Mouse (Mus musculus): ENCODE data around the gene Sbds. TPM values are rescaled to one million over a fixed set of nuclear protein-coding genes. Genes with fewer than 3 reads are reported as not detected.

Sbds gene
- polyA plus RNA-seq, 1 experiment from 2014 or later: 61.7 TPM

DNA sequence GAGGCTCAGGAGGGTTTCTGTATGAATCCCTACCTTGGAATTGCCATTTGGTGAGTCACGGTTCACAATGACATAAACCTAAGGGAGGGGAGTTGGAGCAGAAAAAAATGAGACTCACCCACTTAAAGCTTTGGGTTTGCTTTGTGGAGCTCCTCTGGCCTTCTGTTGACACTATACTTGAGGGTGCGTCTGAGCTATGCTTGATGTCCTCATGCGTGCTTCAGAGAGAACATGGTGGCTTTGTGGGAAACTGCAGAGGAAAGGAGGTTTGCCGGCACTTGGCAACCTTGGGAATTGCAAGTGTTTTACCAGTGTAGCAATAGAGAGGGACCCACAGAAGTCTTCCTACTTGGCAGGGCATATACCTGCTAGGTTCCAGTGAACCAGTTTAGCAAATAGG, 48.0 kb downstream of the Sbds start:
- peaks cover 83% of the 10 kb centered on the region for H3K36me3 ChIP-seq

DNA sequence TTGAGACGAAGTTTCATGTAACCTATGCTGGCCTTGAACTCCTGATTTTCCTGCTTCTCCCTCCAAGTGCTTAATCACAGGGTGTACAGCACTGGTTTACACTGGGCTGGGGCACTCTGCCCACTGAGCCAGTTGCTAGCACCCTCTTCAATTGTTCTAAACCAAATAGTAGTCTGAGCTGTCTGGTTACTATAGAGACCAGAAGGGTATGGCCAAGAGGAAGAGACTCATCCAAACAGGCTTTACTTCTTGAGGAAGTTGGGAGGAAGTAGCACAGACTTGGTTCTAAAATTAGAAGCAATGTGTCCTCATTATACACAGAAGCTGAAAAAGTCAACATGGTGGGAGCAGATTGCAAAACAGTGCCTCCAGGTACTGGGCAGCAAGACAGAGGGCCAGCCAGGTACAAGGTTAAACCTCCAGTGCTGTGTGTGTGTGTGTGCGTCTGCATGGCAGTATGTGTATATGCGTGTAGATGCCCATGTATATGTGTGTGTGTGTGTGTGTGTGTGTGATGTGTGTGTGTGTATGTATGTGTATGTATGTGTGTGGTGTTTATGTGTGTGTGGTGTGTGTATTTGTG, 49.8 kb downstream of the Sbds start:
- H3K4me1 ChIP-seq: no peaks in the 10 kb centered on the region
- no peak overlapping the region for H3K27ac ChIP-seq
- no peaks in the 10 kb centered on the region for H3K9me3 ChIP-seq (replicated peaks)
- peaks cover 81% of the 10 kb centered on the region for H3K36me3 ChIP-seq
- 92% methylated on average over 3 of the region's 3 CpGs for WGBS
- H3K4me3 ChIP-seq: no peak overlapping the region
- H3K27me3 ChIP-seq (ENCODE audit: low read depth, poor library complexity, severe bottlenecking): no peaks in the 10 kb centered on the region
- DNase-seq (ENCODE audit: low spot score): no peak

More for the DNA sequence above, 48.0 kb downstream of the Sbds start:
- Histone ChIP-seq H3K9me3 (replicated peaks) (no peaks in the 10 kb centered on the region), H3K4me3 (no peak overlapping the region), H3K4me1 (no peaks in the 10 kb centered on the region), H3K27me3 (ENCODE audit: low read depth, poor library complexity, severe bottlenecking) (no peaks in the 10 kb centered on the region), H3K27ac (no peak overlapping the region)
- DNase-seq (ENCODE audit: low spot score): no peak
- WGBS: 91% methylated on average over 4 of the region's 4 CpGs

DNA sequence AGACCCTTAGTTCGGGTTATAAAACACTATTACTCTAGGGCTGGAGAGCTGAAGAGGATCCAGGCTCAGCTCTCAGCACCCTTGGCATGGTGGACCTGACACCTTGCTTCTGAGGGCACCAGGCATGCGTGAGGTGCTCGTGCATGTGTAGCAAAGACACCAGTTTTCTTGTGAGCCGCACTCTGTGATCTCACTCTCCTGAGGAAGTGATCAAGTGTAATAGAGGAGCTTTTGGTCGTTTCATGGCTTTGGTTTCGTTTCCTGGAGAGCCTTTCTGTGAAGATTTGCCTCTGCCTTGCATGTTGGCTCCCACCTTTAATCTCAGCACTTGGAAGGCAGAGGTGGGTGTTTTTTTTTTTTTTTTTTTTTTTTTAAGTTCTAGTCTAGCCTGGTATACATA, 50.8 kb downstream of the Sbds start:
- Histone ChIP-seq H3K4me3 (no peak overlapping the region), H3K4me1 (no peaks in the 10 kb centered on the region), H3K27ac (no peak overlapping the region), H3K27me3 (ENCODE audit: low read depth, poor library complexity, severe bottlenecking) (no peaks in the 10 kb centered on the region), H3K36me3 (peaks cover 81% of the 10 kb centered on the region), H3K9me3 (replicated peaks) (no peaks in the 10 kb centered on the region)
- WGBS: 85% methylated on average over 6 of the region's 6 CpGs
- no peak for DNase-seq (ENCODE audit: low spot score)

DNA sequence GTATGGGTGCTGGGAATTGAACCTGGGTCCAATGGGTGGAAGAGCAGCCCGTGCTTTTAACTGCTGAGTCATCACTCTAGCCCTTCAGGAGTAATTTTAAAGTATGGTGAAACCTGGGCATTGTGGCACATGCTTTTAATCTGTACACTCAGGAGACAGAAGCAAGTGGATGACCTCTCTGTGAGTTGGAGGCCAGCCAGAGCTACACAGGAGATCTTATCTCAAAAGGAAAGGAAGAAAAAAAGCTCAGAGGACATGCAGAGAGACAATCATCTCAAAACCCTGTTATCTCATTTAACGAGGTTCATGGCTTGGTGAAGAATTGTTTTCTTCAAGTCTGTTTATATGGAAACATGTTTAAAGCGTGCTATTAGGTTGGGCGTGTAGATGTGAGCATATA, 51.4 kb downstream of the Sbds start:
- H3K4me1 ChIP-seq: no peaks in the 10 kb centered on the region
- no peak overlapping the region for H3K27ac ChIP-seq
- no peak overlapping the region for H3K4me3 ChIP-seq
- H3K27me3 ChIP-seq (ENCODE audit: low read depth, poor library complexity, severe bottlenecking): no peaks in the 10 kb centered on the region
- H3K36me3 ChIP-seq: peaks cover 81% of the 10 kb centered on the region
- DNase-seq (ENCODE audit: low spot score): no peak
- WGBS: 87% methylated on average over 4 of the region's 4 CpGs
- H3K9me3 ChIP-seq (replicated peaks): no peaks in the 10 kb centered on the region

DNA sequence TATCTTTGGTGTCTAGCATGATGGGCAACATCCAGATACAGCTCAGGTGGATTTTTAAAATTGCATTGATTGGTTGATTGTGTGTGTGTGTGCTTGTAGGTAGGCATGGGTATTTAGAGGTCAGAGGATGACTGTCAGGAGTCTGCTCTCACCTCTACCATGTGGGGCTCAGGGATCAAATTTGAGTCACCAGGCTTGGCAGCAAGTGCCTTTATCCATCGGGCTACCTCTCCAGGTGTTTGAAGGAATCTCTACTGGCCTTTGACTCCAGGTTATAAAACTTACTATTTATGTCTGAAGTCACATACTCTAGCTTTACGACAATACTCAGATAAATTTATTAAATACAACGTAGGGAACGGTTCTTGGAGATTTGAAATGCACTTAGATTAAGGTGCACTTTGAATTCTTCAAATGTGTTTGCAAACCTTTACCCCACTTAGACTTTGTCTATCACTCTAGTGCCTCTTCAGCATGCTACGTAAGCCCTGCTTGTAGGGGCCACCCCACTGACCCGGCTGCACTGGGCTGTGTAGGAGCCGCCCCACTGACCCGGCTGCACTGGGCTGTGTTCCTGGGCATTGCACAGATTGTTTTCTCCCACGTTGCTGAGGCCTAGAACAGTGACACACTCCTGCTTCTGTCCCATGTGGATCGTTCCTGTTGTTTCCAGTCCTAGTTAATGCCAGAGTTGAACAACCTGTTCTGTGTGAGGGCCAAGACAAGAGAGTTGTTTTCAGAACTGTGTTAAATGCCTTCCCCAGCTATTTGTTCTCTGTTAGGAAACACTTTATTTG, 54.9 kb downstream of the Sbds start:
- peaks cover 71% of the 10 kb centered on the region for H3K36me3 ChIP-seq
- WGBS: 92% methylated on average over 10 of the region's 10 CpGs
- no peaks in the 10 kb centered on the region for H3K9me3 ChIP-seq (replicated peaks)
- DNase-seq (ENCODE audit: low spot score): no peak
- no peaks in the 10 kb centered on the region for H3K27me3 ChIP-seq (ENCODE audit: low read depth, poor library complexity, severe bottlenecking)
- no peaks in the 10 kb centered on the region for H3K4me1 ChIP-seq
- no peak overlapping the region for H3K4me3 ChIP-seq
- H3K27ac ChIP-seq: no peak overlapping the region

DNA sequence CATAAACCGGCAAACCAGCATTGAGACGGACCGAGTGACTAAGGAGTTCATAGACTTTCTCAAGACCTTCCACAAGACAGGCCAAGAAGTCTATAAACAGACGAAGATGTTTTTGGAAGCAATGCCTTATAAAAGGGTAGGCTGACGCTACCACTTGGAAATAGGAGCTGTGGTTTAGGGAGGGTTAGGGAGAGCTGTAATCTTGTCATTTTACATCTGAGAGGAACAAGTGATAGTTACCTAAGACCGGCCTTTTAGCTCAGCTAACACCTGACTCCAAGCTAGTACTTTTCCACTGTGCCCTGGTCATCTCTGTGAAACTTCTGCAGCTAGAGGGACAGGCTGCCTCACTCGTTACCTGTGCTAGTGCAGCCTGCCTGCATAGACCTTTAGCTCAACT, 57.3 kb downstream of the Sbds start:
- peaks cover 76% of the 10 kb centered on the region for H3K36me3 ChIP-seq
- no peaks in the 10 kb centered on the region for H3K9me3 ChIP-seq (replicated peaks)
- WGBS: 93% methylated on average over 7 of the region's 7 CpGs
- no peaks in the 10 kb centered on the region for H3K4me1 ChIP-seq
- H3K27ac ChIP-seq: no peak overlapping the region
- no peaks in the 10 kb centered on the region for H3K27me3 ChIP-seq (ENCODE audit: low read depth, poor library complexity, severe bottlenecking)
- no peak for DNase-seq (ENCODE audit: low spot score)
- no peak overlapping the region for H3K4me3 ChIP-seq

DNA sequence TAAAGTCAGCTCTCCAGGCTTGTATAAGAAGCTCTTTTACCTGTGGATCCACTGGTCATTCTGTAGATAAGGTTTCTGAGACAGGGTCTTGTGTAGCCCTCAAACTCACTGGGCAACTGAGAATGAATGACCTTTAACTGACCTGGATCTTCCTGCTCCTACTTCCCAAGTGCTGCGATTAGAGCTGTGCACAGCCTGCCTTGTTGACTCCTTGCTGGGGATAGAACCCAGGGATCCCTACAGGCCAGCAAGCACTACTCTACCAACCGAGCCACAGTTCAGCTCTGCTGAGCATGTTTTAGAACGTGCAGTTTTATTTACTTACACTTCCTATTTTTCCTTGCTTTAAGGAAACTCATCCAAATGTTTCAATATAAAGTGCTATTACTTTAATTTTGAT, 57.9 kb downstream of the Sbds start:
- H3K27ac ChIP-seq: no peak overlapping the region
- 89% methylated on average over 3 of the region's 3 CpGs for WGBS
- H3K4me3 ChIP-seq: no peak overlapping the region
- H3K4me1 ChIP-seq: no peaks in the 10 kb centered on the region
- DNase-seq (ENCODE audit: low spot score): no peak
- no peaks in the 10 kb centered on the region for H3K27me3 ChIP-seq (ENCODE audit: low read depth, poor library complexity, severe bottlenecking)
- H3K9me3 ChIP-seq (replicated peaks): no peaks in the 10 kb centered on the region
- H3K36me3 ChIP-seq: peaks cover 76% of the 10 kb centered on the region

DNA sequence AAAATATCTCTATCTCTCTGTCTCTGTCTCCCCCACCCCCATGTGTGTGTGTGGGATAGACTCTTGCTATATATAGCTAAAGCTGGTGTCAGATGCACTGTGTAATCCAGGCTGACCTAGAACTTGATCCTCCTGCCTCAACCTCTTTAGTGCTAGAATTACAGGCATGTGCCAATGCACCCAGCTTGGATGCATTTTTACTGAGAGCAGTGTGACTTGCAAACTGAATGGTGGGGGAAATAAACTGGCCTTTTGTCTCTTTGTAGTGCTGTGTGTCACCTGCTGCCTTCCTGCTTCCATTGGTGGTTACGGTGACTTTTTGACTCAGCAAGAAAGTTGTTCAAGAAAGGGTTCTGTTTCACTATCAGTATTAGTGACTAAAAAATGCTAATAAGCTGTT, 59.0 kb downstream of the Sbds start:
- no peak for DNase-seq (ENCODE audit: low spot score)
- Histone ChIP-seq H3K4me3 (no peak overlapping the region), H3K27me3 (ENCODE audit: low read depth, poor library complexity, severe bottlenecking) (no peaks in the 10 kb centered on the region), H3K9me3 (replicated peaks) (no peaks in the 10 kb centered on the region), H3K27ac (no peak overlapping the region), H3K36me3 (peaks cover 78% of the 10 kb centered on the region), H3K4me1 (no peaks in the 10 kb centered on the region)
- 100% methylated on average over 1 of the region's 1 CpGs for WGBS

Other genes starting within 250 kb of the Sbds start
- gene Asl, start 226.3 kb downstream of the Sbds start, polyA plus RNA-seq (2016; fragmentation: Nextera tagmentation; extraction: Ambion mirVana): 26.1 and 27.5 TPM in 2 replicates
- 57.2 and 61.0 TPM in 2 replicates for gene Crcp, start 226.2 kb downstream of the Sbds start, polyA plus RNA-seq (2016; fragmentation: Nextera tagmentation; extraction: Ambion mirVana)
- gene Tpst1, start 182.2 kb downstream of the Sbds start, polyA plus RNA-seq (2016; fragmentation: Nextera tagmentation; extraction: Ambion mirVana): 65.4 and 65.6 TPM in 2 replicates
- gene Kctd7, start 110.7 kb downstream of the Sbds start, polyA plus RNA-seq (2016; fragmentation: Nextera tagmentation; extraction: Ambion mirVana): 3.4 and 4.7 TPM in 2 replicates
- gene Rabgef1, start 83.7 kb downstream of the Sbds start, polyA plus RNA-seq (2016; fragmentation: Nextera tagmentation; extraction: Ambion mirVana): 21.7 and 22.1 TPM in 2 replicates
- gene Tmem248, start 38.4 kb downstream of the Sbds start, polyA plus RNA-seq (2016; fragmentation: Nextera tagmentation; extraction: Ambion mirVana): 40.2 and 40.5 TPM in 2 replicates
- gene Tyw1, start 89 bp upstream of the Sbds start, polyA plus RNA-seq (2016; fragmentation: Nextera tagmentation; extraction: Ambion mirVana): 31.4 and 34.3 TPM in 2 replicates
- 0.13 TPM in 1 of 2 replicates, not detected in the other for gene Caln1, start 113.9 kb upstream of the Sbds start, polyA plus RNA-seq (2016; fragmentation: Nextera tagmentation; extraction: Ambion mirVana)
- gene A330070K13Rik, start 129.1 kb upstream of the Sbds start, polyA plus RNA-seq (2016; fragmentation: Nextera tagmentation; extraction: Ambion mirVana): not detected in 2 replicates

Measured in limb, embryonic 10.5 days (tissue).